Mouse (Mus musculus) bone marrow macrophage, adult 2 months (primary cell): ENCODE measurements around the gene Syn3. TPM values are rescaled to one million over a fixed set of nuclear protein-coding genes. Genes with fewer than 3 reads are reported as not detected.

Experiments used
- H3K27ac ChIP-seq: 2 replicates; pipeline ENCODE4 v1.5.1; 2012; ENCODE audit warnings: low read depth, low read length; ENCODE audit not compliant: insufficient read depth
- H3K4me1 ChIP-seq: 2 replicates; pipeline ENCODE4 v1.6.1; 2012; ENCODE audit warnings: low read length; ENCODE audit not compliant: control insufficient read depth, insufficient read depth
- H3K4me3 ChIP-seq: 2 replicates; pipeline ENCODE4 v1.5.1; 2012; ENCODE audit warnings: mild to moderate bottlenecking, low read length, moderate library complexity; ENCODE audit not compliant: insufficient read depth
- CTCF ChIP-seq: IDR thresholded peaks from 2 replicates; pipeline ENCODE4 v1.5.1; 2012; ENCODE audit warnings: low read depth, mild to moderate bottlenecking, low read length, moderate library complexity
- POLR2A ChIP-seq: IDR thresholded peaks from 2 replicates; pipeline ENCODE4 v1.6.1; 2012; ENCODE audit warnings: mild to moderate bottlenecking, low read depth, low read length, borderline replicate concordance
- polyA plus RNA-seq: library from polyadenylated mRNA; stranded (reverse); fragments of >200 nt; gene quantifications from 2 replicates; pipeline ENCODE4 v1.2.4, GENCODE M21; 2012; ENCODE audit not compliant: missing spikeins, insufficient read depth, insufficient read length

Gene Syn3
- polyA plus RNA-seq, 1 experiment = not detected

DNA sequence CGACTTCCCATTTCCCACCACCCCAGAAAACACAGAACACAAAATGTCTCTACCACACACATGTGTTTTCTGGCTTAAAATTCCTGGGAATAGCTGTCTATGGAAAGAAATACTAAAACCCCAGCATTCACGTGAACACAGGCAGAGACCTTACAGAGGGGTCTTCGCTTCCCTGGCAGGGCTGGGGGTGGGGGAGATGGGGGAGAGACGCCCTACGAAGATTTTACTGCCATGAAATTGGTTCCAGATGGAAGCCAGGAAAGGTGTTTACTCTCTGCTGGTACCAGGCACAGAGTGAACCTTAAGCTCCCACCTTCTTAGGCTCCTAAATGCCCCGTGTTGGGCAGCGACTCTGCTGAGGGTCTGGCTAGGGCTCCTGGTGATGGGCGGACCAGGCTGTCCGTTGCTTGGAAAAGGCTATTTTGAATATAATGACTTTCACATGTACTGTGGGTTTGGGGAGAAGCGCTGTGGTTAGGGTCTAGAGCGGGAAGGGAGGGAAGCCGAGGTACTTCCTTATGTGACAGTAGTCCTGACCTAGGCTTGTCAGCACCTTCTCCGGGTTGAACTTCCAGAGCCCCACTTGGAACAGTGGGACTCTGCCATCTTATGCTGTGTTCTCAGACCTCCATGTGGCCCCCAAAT lies 203.1 kb downstream of the Syn3 start:
- Histone ChIP-seq H3K4me3 (peak overlapping the region; percentile 12; the same call in 1 of the 2 replicates), H3K27ac (no peak overlapping the region), H3K4me1 (0 out of 2 replicates have a peak, but pooled peaks cover 2% of the 10 kb centered on the region)
- TF ChIP-seq POLR2A = no peak
- TF ChIP-seq CTCF = no peak

DNA sequence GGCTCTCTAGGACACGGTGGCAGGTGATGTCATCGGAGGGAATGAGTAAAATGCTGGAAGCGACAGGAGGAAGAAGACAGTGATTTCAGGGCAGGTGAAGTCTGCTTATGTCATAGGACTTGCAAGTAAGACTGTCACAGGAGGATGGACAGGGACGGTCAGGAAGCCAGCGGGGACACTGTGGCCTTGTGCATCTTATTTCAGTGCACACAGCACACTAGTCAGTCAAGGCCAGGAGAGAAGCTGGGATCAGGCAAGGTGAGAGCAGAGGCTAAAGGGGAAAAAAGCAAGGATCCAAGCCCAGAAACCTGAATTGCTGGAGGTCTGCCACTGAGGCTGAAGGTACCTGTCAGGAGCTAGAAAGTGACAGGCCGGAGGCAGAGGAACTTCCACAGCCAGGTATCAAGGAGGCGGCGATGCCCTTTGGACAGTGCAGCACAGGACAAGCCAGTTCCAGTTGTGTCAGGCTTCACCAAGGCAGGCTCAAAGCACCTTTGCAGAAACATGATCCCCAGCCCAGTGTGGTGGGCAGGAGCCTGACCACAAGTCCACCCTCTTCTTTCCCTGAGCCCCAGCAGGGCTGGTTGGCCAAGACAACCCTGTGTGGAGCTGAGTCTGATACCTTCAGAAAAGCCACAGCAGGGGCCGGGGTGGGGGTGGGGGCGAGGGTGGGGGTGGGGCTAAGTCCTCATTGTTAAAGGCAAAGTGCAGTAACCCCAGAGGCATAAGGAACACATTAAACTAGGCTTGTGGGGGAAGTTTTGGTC lies 203.9 kb downstream of the Syn3 start:
- no peak overlapping the region for H3K27ac ChIP-seq
- H3K4me1 ChIP-seq = 0 out of 2 replicates have a peak, but pooled peaks cover 2% of the 10 kb centered on the region
- TF ChIP-seq POLR2A (no peak), CTCF (no peak)
- H3K4me3 ChIP-seq = no peak overlapping the region

DNA sequence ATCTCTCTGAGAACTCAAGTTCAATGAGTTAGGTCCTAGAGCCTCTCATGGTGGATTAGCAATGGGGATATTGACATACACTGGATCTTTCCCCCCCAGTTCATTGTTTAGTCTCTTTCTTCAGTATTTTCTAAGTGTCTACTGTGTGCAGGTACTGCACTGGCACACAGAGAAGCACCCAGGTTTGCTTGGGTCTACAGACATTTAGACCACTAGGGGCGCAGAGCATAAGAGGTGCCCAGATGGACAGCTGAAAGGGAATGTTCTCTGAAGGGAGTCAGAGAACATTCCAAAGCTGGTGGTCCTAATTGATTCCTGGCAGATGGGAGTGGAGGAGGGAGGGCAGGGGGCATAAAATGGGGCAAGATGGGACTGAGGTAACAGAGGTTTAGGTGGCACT lies 204.8 kb downstream of the Syn3 start:
- H3K4me3 ChIP-seq = no peak overlapping the region
- TF ChIP-seq CTCF (no peak), POLR2A (no peak)

DNA sequence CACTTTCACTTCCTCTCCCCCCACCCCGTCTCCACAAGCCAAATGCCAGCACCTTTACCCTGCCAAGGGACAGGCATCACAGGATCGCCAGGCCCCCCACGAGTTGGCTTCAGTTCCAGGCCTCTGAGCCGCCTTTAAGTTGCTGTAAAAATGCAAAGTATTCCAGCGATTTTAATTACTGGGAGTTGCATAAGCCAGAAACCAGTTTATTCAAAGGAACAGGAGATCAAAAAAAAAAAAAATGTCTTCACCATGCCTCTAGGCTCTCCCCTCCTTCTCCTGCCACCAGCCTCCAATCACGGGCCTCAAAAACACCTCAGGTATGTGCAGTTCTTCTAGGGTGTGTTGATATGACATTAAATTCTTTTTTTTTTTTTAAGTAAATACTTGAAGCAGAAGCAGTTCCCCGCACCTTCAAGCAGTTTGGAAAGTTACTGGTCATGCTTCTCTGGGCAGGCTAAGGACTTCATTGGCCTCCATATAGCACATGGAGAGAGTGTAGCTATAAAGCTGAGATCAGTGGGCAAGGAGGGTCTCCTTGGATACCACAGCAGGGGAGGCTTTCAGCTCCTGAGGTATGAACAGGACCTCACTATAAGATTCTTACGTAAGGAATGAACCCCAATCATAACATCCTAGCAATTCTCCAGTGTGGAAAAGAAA lies 208.5 kb downstream of the Syn3 start:
- Histone ChIP-seq H3K27ac (no peak overlapping the region), H3K4me3 (no peak overlapping the region), H3K4me1 (no peaks in the 10 kb centered on the region)
- TF ChIP-seq CTCF (no peak), POLR2A (no peak)

More for the DNA sequence above, 204.8 kb downstream of the Syn3 start:
- H3K4me1 ChIP-seq = 0 out of 2 replicates have a peak, but pooled peaks cover 2% of the 10 kb centered on the region
- no peak overlapping the region for H3K27ac ChIP-seq

DNA sequence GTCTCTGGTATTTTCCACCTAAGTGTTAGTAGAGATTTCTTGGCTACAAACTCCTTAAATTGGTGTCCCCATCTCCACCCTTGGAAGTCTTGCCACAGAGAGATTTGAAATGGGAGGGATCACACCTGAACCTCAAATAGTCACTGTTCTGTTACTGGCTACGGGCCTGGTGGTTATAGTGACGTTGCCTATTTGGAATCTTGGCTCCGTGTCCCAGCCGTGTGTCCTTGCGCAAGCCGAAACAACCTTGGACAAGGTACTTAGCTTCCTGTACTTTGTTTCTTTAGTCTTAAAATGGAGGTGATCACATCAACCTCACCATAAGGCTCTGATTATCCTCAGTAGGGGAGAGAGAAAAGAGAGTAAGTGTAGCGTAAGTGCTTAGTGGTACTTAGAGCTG lies 212.2 kb downstream of the Syn3 start:
- Histone ChIP-seq H3K4me3 (no peak overlapping the region), H3K27ac (no peak overlapping the region), H3K4me1 (no peaks in the 10 kb centered on the region)
- TF ChIP-seq POLR2A (no peak), CTCF (no peak)

DNA sequence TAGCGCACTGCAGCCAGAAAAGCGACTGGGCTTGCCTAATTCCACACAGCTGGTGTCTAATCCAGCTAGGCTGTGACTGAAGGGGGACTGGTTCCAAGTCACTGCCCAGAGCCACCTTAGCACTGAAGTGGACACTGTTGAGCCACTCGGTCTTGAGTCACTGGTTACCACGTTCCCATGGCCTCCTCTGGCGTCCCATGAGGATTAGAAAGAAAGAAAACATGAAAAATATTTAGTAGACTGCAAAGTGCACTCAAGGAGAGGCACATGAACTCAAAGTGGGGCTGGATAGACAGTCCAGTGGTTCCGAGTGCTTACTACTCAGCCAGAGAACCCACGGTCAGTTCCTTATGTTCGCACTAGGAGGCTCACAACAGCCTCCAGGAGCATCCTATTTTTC lies 217.5 kb downstream of the Syn3 start:
- Histone ChIP-seq H3K4me1 (no peaks in the 10 kb centered on the region), H3K27ac (no peak overlapping the region), H3K4me3 (no peak overlapping the region)
- TF ChIP-seq POLR2A = no peak
- TF ChIP-seq CTCF = no peak

DNA sequence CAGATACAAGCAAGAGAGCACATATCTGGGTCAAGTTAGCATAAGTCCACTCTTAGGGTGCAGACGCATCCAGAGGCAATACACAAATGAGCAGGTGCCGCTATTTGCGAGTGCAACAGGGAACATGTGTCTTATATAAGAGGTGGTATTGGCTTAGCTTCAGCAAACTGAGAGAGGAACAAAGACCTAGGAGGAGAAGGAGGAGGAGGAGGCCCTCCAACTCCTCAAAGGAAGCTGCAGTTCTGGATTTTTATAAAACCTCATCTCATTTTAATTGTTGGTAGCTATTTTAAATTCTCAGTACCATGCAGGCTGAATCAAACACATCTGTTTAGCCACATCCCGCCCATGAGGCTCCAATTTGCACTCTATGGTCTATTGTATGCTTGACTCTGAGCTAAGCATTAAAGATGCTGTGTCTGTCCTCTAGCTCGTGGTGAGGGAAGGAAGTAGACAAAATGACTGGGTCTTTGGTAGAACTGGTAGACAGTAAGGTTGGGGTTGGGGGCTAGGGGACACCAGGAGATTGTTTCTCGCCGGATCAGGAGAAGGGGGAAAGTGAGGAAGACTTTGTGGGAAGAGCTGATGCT lies 219.0 kb downstream of the Syn3 start:
- Histone ChIP-seq H3K4me1 (no peaks in the 10 kb centered on the region), H3K4me3 (no peak overlapping the region), H3K27ac (no peak overlapping the region)
- TF ChIP-seq CTCF (no peak), POLR2A (no peak)

DNA sequence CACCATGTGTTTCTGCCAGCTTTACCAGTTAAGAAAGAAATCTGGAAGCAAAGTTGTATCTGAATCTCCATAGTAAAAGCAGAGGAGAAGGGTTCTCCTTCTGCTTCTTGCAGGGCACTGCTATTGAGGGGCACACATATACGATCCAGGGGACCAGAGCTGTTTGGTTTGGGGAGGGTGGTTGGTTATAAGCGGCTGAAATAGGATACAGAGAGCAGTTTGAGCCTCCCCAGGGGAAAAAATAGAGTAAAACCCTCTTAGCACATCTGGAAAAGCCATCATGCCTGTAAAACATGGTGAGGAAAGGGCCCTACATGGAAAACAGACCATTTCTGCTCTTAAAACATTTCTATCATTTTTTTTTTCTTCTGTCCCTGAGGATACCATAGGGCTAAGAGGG lies 220.2 kb downstream of the Syn3 start:
- TF ChIP-seq CTCF (no peak), POLR2A (no peak)
- H3K4me3 ChIP-seq = no peak overlapping the region
- no peak overlapping the region for H3K27ac ChIP-seq
- no peaks in the 10 kb centered on the region for H3K4me1 ChIP-seq

DNA sequence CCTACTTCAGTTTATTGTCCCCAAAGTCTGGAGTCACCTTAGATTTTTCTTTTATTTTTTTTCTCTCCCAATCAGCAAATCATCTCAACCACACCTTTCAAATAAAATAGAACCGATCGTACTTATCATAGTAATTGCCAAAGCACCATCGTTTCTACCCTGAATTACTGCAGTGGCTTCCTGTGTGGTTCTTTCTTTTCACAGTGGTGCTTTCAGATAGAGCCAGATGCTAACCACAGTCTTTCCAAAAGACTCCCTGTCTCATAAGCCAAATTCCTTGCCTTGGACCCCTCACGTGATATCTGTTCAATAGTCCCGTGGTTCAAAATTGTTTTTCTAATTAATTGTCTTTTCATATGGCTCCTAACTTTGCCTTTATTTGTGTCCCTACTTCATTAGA lies 221.4 kb downstream of the Syn3 start:
- no peak overlapping the region for H3K27ac ChIP-seq
- TF ChIP-seq POLR2A (no peak), CTCF (no peak)
- H3K4me3 ChIP-seq = no peak overlapping the region
- H3K4me1 ChIP-seq = no peaks in the 10 kb centered on the region
